Mouse (Mus musculus) urinary bladder, postnatal 10 days (tissue): Measurements from ENCODE around the gene Col4a4.

Experiments
- DNase-seq: peaks from one replicate; pipeline ENCODE4 v3.0.0; 2022; ENCODE audit warnings: low spot score

Col4a4 gene

DNA sequence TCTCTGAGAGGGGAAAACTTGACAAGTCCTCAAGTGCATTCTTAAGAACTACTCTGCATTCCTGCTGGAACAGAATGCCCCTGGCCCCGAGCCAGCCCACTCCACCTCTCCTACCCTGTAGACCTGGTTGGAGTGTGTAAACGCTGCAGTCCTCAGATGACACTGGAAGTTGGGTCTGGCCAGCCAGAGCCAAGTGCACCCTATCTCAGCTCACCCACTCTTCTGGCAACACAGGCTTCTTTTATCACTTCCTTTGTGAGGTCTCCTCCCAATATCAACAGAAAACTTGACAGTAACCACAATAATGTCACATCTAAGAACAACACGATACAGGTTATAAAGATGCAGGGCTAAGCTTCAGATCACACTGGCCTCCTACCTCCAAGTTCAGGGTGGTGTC lies 8.7 kb downstream of the Col4a4 start:
- DNase-seq: no peak

GRCm38 (mm10) chr1:82577339-82577738 lies 9.3 kb downstream of the Col4a4 start:
- no peak for DNase-seq

GRCm38 (mm10) chr1:82576182-82576581 lies 10.5 kb downstream of the Col4a4 start:
- DNase-seq: no peak

- DNase-seq: no peak
Measured at GRCm38 (mm10) chr1:82575681-82576080, 11.0 kb downstream of the Col4a4 start.

- no peak for DNase-seq
Measured at GRCm38 (mm10) chr1:82571758-82572157, 14.9 kb downstream of the Col4a4 start.

GRCm38 (mm10) chr1:82569405-82569804 lies 17.2 kb downstream of the Col4a4 start:
- DNase-seq: no peak

GRCm38 (mm10) chr1:82560223-82560622 lies 26.4 kb downstream of the Col4a4 start:
- no peak for DNase-seq

DNA sequence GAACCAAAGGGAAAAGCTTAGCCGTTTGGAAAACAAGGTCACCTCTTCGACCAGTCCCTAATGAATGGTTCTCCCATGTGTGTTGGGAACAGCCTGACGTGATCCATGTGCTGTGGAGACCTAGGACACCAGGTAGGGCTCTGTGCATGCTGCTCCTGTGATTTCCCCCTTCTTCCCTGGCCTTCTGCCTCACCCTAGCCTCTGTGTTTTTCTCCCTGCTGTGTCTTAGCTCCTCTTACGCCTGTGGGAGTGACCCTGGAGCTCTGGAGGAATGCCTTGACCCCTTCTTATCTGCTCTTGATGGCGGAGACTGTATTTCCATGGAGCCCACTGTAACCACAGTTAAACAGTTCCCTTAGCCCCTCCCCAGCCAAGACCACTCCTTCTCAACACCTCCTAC lies 31.8 kb downstream of the Col4a4 start:
- no peak for DNase-seq

GRCm38 (mm10) chr1:82554443-82554850 lies 32.2 kb downstream of the Col4a4 start:
- no peak for DNase-seq

GRCm38 (mm10) chr1:82545199-82545960 lies 41.3 kb downstream of the Col4a4 start:
- no peak for DNase-seq

DNA sequence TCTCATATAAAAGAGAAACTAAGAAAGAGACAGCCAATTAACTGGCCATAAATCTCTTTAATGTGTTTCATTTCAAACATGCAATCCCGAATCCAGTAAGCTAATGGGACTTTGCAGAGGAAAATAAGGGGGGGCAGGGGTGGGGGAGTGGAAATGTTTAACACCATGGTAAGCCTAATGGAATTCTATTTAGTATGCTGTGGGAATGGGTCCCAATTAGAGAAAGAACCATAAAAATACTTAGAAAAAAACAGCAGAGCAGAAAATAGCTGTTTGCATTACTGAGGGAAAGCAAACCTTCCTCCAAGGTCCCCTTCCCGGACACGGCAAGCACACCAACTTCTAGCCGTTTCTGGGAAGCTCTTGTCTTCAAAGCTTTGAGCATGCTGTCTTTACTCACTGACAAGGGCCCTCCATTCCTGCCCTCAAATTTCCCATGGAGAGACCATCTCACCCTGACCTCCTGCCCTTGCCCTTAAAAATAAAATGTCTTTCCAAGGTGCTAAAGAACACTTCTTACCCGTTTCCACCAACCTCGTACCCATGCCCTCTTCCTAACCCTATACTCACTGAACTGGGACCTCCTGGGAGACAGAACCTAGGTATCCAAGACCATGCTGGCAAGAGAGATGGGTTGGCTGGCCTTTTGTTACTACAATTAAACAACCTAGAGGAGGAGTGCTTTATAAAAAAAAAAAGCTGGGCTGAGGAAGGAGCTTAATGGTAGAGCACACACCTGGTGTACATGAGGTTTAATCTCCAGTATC lies 42.0 kb downstream of the Col4a4 start:
- no peak for DNase-seq

DNA sequence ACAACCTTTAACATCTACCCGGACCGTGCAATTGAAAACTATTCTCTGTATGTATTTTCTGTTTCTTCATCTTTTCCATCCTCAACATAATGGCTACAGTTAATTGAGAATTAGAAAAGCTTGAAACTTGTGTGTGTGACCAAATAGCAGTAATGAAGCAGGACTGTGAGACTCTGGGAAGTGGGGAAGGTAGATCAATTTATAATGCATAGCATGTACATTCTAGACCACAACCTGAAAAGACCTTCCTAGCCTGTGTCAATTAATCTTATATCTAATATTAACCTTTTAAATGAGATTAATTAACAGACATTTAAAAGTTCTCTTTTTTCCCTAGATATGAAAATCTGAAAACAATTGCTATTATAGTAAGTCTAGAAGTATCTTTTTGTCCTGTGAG lies 42.7 kb downstream of the Col4a4 start:
- no peak for DNase-seq

DNA sequence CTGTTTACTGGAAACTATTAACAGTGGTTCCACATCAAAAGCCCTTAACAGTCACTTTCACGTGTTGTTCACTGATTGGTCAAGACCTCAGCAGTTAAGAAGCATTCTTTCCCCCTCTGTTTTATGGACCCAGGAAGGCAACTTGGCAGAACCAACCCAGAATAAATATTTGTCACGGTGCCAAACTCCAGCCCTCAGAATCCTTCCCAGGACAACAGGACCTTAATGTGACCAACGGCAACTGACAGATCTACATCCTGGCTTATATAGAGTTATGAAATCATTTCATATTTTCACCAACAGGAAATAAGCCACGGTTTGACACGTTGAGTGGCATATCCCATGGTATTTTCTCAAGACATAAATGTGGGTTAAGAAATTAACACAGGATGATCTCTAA lies 46.6 kb downstream of the Col4a4 start:
- DNase-seq: no peak

- DNase-seq: no peak
Measured at GRCm38 (mm10) chr1:82537848-82538247, 48.8 kb downstream of the Col4a4 start.

DNA sequence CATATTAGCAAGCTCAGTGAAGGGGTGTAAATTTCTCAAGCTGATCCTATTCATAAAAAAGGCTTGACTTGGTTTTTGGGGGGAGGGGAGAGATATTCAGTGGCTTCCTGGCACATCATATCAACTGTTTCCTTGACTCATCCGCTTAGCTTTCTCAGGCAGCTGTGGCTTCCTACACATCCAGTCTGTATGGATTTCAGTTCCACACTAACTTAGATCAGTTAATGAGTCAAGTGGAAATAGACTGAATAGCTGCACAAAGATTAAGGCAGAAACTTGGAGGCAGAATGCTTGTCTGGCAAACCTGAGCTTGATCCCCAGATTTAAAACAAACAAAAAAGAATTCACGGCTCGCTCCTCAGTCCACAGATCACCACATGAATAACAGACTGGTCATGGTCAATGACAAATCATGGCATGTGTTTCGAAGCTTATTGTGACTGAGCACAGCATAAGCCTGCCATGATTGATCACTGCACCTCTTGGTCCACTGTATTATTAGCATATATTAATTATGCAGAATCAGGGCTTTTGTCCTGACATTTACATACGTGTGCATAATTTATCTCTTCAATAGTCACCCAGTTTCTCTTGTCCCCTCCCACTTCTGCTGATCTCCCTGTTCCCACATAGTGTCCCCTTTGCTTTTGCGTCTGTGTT lies 50.0 kb downstream of the Col4a4 start:
- DNase-seq: no peak

- no peak for DNase-seq
Measured at GRCm38 (mm10) chr1:82527931-82528330, 58.7 kb downstream of the Col4a4 start.

GRCm38 (mm10) chr1:82491954-82492353 lies 94.7 kb downstream of the Col4a4 start:
- DNase-seq: no peak

DNA sequence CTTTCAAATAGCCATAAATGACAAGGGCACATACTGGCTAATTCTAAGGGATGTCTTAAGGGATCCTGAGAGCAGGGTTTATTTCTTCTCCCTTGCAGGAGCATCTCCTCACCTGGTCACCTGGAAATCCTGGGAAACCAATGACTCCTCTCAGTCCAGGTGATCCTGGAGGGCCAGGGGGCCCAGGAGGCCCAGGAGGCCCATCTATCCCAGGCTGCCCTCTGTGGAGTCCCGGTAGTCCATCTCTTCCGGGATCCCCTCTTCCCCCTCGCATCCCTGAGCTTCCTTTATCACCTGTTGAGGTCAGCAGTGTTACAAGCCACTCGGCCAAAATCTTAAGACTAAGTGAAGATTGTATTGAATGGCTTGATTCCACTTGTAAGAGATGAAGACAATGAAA lies 100.3 kb downstream of the Col4a4 start:
- DNase-seq: no peak

- DNase-seq: no peak
Measured at GRCm38 (mm10) chr1:82482371-82482770, 104.3 kb downstream of the Col4a4 start.

- DNase-seq: no peak
Measured at GRCm38 (mm10) chr1:82479696-82480487, 106.8 kb downstream of the Col4a4 start.

DNA sequence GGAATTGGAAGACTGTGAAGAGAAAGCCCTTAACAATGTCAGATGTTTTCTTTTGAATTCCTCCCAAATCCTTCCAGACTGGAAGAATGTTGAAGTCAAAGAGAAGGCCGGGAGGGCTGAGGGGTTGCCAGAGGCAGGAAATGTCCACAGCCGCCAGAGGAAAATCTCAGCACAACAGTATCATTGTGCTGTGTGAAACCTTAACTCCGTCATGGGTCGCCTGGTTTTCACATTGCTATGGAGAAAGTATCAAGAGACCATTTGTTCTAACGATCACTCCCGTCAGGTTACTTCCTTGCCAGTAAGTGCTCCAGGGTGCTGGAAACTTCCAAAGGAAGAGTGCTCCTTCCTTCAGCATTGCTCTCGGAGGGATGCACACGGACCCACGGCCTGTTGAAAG lies 109.9 kb downstream of the Col4a4 start:
- no peak for DNase-seq

GRCm38 (mm10) chr1:82476256-82476655 lies 110.4 kb downstream of the Col4a4 start:
- no peak for DNase-seq
